Mouse (Mus musculus) liver, adult 2 months (tissue): Measurements from ENCODE around the gene Rab29. TPM values are rescaled to one million over a fixed set of nuclear protein-coding genes. Genes with fewer than 3 reads are reported as not detected.

Experiments
- DNase-seq: peaks from one replicate; pipeline ENCODE4 v3.0.0-alpha.2; 2011; ENCODE audit warnings: low read depth, low spot score; ENCODE audit errors: extremely low read depth
- H3K27ac ChIP-seq: fragments of 200-500 bp; replicated peaks from 2 replicates; pipeline ENCODE4 v1.5.1; 2012; ENCODE audit warnings: low read depth, mild to moderate bottlenecking, control low read depth, inconsistent platforms, low read length; ENCODE audit not compliant: insufficient read depth
- H3K27me3 ChIP-seq: fragments of 200-500 bp; 2 replicates; pipeline ENCODE4 v1.6.1; 2012; ENCODE audit warnings: mild to moderate bottlenecking, moderate library complexity, low read length, inconsistent platforms; ENCODE audit not compliant: control insufficient read depth, insufficient read depth
- H3K36me3 ChIP-seq: fragments of 200-500 bp; 2 replicates; pipeline ENCODE4 v1.6.1; 2012; ENCODE audit warnings: low read length, inconsistent platforms; ENCODE audit not compliant: control insufficient read depth, insufficient read depth
- H3K4me1 ChIP-seq: fragments of 200-500 bp; 2 replicates; pipeline ENCODE4 v1.6.1; 2011; ENCODE audit warnings: low read length; ENCODE audit not compliant: control insufficient read depth, insufficient read depth
- H3K4me3 ChIP-seq: fragments of 200-500 bp; 2 replicates; pipeline ENCODE4 v1.5.1; 2011; ENCODE audit warnings: low read depth, mild to moderate bottlenecking, control low read depth, low read length, moderate library complexity; ENCODE audit not compliant: insufficient read depth
- H3K79me2 ChIP-seq: fragments of 200-500 bp; 2 replicates; pipeline ENCODE4 v1.6.1; 2012; ENCODE audit warnings: inconsistent platforms, mild to moderate bottlenecking, low read length, moderate library complexity; ENCODE audit not compliant: control insufficient read depth, insufficient read depth
- H3K9ac ChIP-seq: fragments of 200-500 bp; 2 replicates; pipeline ENCODE4 v1.6.1; 2012; ENCODE audit warnings: low read depth, mild to moderate bottlenecking, control low read depth, inconsistent platforms, low read length
- CTCF ChIP-seq: fragments of 200-500 bp; IDR thresholded peaks from 2 replicates; pipeline ENCODE4 v1.5.1; 2011; ENCODE audit warnings: low read depth, low read length, control low read depth
- POLR2A ChIP-seq: fragments of 200-500 bp; IDR thresholded peaks from 2 replicates; pipeline ENCODE4 v1.6.1; 2011; ENCODE audit warnings: low read length, control low read depth; ENCODE audit not compliant: insufficient read depth; ENCODE audit errors: extremely low read depth
- WGBS: fragments of 180-500 bp; shearing (Covaris S2); methylation state at CpG from one replicate; pipeline ENCODE4 v1.1.7; 2018; 5-methylcytosine and 5-hydroxymethylcytosine counted together
- polyA plus RNA-seq: library from polyadenylated mRNA; depleted of rRNA; stranded (reverse); fragments of >200 nt; gene quantifications from 2 replicates; pipeline ENCODE4 v1.2.3, GENCODE M21; 2012
- total RNA-seq: library from RNA; depleted of rRNA; stranded (reverse); fragments of >200 nt; gene quantifications from 2 replicates; pipeline ENCODE4 v1.2.3, GENCODE M21; 2014

The Rab29 gene
- total and polyA plus RNA-seq, 2 experiments = 18.2 to 20.2 TPM

- WGBS = 97% methylated on average over 10 of the region's 10 CpGs
- H3K79me2 ChIP-seq = no peaks in the 10 kb centered on the region
- TF ChIP-seq POLR2A (no peak), CTCF (no peak)
- DNase-seq = no peak
- H3K4me3 ChIP-seq = no peak overlapping the region
- H3K36me3 ChIP-seq = peaks cover 6% of the 10 kb centered on the region; the same call in 1 of the 2 replicates
- 0 out of 2 replicates have a peak, but pooled peaks cover 3% of the 10 kb centered on the region for H3K4me1 ChIP-seq
- no peak overlapping the region for H3K9ac ChIP-seq
- H3K27ac ChIP-seq = no peak overlapping the region
- no peaks in the 10 kb centered on the region for H3K27me3 ChIP-seq
These were observed 23.3 kb upstream of the Rab29 start for GRCm38 (mm10) chr1:131843758-131844157.

- Histone ChIP-seq H3K4me3 (no peak overlapping the region), H3K36me3 (peaks cover 6% of the 10 kb centered on the region; the same call in 1 of the 2 replicates), H3K27me3 (no peaks in the 10 kb centered on the region), H3K4me1 (0 out of 2 replicates have a peak, but pooled peaks cover 3% of the 10 kb centered on the region), H3K9ac (no peak overlapping the region), H3K27ac (no peak overlapping the region), H3K79me2 (no peaks in the 10 kb centered on the region)
- peak; percentile 85 for DNase-seq
- 40% methylated on average over 8 of the region's 8 CpGs for WGBS
- TF ChIP-seq POLR2A = no peak
- no peak for TF ChIP-seq CTCF
These were observed 22.1 kb upstream of the Rab29 start for GRCm38 (mm10) chr1:131844883-131845282.

GRCm38 (mm10) chr1:131846255-131846654 lies 20.8 kb upstream of the Rab29 start:
- Histone ChIP-seq H3K4me1 (0 out of 2 replicates have a peak, but pooled peaks cover 3% of the 10 kb centered on the region), H3K4me3 (no peak overlapping the region), H3K79me2 (no peaks in the 10 kb centered on the region), H3K27ac (no peak overlapping the region), H3K9ac (no peak overlapping the region), H3K36me3 (peaks cover 4% of the 10 kb centered on the region; the same call in 1 of the 2 replicates), H3K27me3 (no peaks in the 10 kb centered on the region)
- WGBS = 75% methylated on average over 5 of the region's 5 CpGs
- DNase-seq = peak; percentile 60
- peak; percentile 86 for TF ChIP-seq CTCF
- no peak for TF ChIP-seq POLR2A

DNA sequence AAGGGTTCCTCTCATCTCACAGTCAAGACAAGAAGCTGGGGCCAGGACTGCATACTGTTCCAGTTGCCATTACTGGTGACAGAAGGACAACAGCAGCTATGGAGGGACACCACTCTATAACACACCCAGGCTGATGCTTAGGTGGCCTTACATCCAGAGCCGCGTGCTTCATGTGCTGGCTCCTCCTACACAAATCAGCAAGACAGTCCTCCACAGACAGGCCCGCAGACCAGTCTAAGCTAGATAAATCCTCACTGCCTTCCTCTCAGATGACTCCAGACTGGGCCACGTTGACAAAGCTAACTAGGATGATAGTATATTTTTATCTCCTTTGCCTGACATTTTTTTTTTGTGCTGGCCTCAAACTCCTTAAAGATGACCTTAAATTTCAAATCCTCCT lies 5.2 kb upstream of the Rab29 start:
- no peak for DNase-seq
- no peaks in the 10 kb centered on the region for H3K79me2 ChIP-seq
- H3K27ac ChIP-seq = no peak overlapping the region
- H3K4me1 ChIP-seq = no peaks in the 10 kb centered on the region
- H3K36me3 ChIP-seq = no peaks in the 10 kb centered on the region
- 79% methylated on average over 4 of the region's 4 CpGs for WGBS
- no peak overlapping the region for H3K9ac ChIP-seq
- no peak for TF ChIP-seq CTCF
- no peak for TF ChIP-seq POLR2A
- H3K4me3 ChIP-seq = no peak overlapping the region
- no peaks in the 10 kb centered on the region for H3K27me3 ChIP-seq

DNA sequence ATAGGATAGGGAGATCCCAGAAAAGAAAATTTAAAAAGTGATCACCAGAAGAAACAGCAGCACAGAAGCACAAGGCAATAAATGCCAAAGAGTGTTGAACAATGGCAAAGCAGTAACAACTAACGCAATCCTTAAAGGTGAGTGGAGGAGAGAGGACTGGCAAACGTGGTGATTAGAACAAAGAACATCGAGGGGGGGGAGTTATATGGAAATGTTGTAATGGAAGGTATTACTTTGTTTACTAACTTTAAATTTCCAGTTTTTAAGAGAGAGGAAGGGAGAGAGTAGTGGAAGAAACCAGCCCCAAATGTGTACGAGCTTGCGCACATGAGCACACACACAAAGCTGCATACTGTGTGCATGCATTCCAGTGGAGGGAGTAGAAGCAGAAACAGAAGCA lies 1.4 kb upstream of the Rab29 start:
- Histone ChIP-seq H3K27ac (no peak overlapping the region), H3K9ac (no peak overlapping the region), H3K79me2 (no peaks in the 10 kb centered on the region), H3K4me1 (peaks cover 2% of the 10 kb centered on the region; the same call in 1 of the 2 replicates), H3K27me3 (no peaks in the 10 kb centered on the region), H3K36me3 (peaks cover 2% of the 10 kb centered on the region; the same call in 1 of the 2 replicates), H3K4me3 (no peak overlapping the region)
- no peak for TF ChIP-seq POLR2A
- no peak for TF ChIP-seq CTCF
- 87% methylated on average over 5 of the region's 5 CpGs for WGBS
- no peak for DNase-seq

DNA sequence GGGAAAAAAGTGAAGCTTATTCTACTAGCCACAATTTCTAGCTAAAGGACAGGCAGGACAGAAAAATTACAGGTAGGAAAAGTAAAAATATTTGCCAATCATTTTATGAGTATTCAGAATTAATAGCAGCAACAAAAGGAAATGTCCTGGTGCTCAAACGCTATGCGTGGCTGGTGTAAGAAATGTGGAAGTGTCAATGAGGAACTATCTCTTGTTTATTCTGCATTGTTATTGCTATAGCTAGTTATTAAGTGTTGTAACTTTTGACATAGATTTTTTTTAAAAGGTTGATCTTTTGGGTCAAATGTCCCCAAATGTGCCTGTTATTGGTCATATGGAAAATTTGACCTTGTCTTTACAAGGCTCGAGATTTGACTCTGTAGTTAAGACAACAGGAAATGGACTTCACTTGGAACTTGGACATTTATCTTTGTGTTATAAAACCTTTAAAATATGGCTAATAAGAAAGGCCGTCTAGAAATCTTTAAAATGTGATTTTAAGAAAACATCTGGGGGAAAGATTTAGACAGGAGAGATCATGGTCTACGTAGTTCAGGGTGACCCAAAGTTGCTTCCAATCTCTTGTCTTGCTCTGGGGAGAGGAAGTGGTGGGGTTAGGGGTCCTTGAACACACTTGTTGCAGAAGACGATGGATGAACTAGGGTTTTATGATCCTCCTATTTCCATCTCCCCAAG lies 572 bp upstream of the Rab29 start:
- Histone ChIP-seq H3K27ac (no peak overlapping the region), H3K27me3 (no peaks in the 10 kb centered on the region), H3K4me3 (no peak overlapping the region), H3K9ac (no peak overlapping the region), H3K36me3 (peaks cover 2% of the 10 kb centered on the region; the same call in 1 of the 2 replicates), H3K4me1 (peaks cover 2% of the 10 kb centered on the region; the same call in 1 of the 2 replicates), H3K79me2 (no peaks in the 10 kb centered on the region)
- WGBS = 63% methylated on average over 6 of the region's 6 CpGs
- peak; percentile 13 for DNase-seq
- no peak for TF ChIP-seq POLR2A
- no peak for TF ChIP-seq CTCF
